Mouse (Mus musculus): ENCODE results near the gene Gm20741. TPM values are rescaled to one million over a fixed set of nuclear protein-coding genes. Genes with fewer than 3 reads are reported as not detected.

The Gm20741 gene
- total and polyA plus RNA-seq, 3 experiments: not detected

GRCm38 (mm10) chr16:88777596-88777995, 34.4 kb downstream of the Gm20741 start, which contains the start of gene Gm5965:
Gene Gm5965, plus strand, starts transcription at chr16:88777896.
- Histone ChIP-seq H3K9ac (ENCODE audit: control insufficient read depth, low read depth, low read length, poor library complexity, severe bottlenecking) (no peak within 1 kb of the TSS), H3K9me3 (replicated peaks; ENCODE audit: insufficient read depth, low read length) (no peaks in the 10 kb centered on the region), H3K27ac (ENCODE audit: control insufficient read depth, low read depth, low read length) (no peak within 1 kb of the TSS), H3K4me3 (ENCODE audit: control insufficient read depth in 1 of 2, insufficient read depth in 1 of 2, low read depth in 2 of 2, low read length in 2 of 2) (no peak within 1 kb of the TSS), H3K36me3 (ENCODE audit: control insufficient read depth in 1 of 2, insufficient read depth in 2 of 2, low read length in 2 of 2) (no peaks in the 10 kb centered on the region), H3K79me2 (ENCODE audit: control insufficient read depth, insufficient read depth, low read length, poor library complexity) (no peaks in the 10 kb centered on the region), H3K27me3 (ENCODE audit: control insufficient read depth in 1 of 2, insufficient read depth in 2 of 2, low read length in 2 of 2) (no peaks in the 10 kb centered on the region), H3K4me1 (ENCODE audit: control insufficient read depth in 1 of 2, insufficient read depth in 2 of 2, low read length in 2 of 2) (no peaks in the 10 kb centered on the region)
- no peak for TF ChIP-seq UBTF (IDR thresholded peaks at IDR 0.05; ENCODE audit: borderline replicate concordance, insufficient read depth, low read depth, low read length)
- no peak for TF ChIP-seq KAT2A (conservative IDR thresholded peaks at IDR 0.05; ENCODE audit: low read depth, low read length)
- no peak for TF ChIP-seq BHLHE40 (IDR thresholded peaks at IDR 0.05; ENCODE audit: borderline replicate concordance, low read depth, low read length)
- no peak for TF ChIP-seq ELF1 (IDR thresholded peaks at IDR 0.05; ENCODE audit: low read depth, low read length)
- TF ChIP-seq MYC (IDR thresholded peaks at IDR 0.05; ENCODE audit: low read depth, low read length): no peak
- DNase-seq (ENCODE audit: low read depth, low spot score): no peak

GRCm38 (mm10) chr16:88774106-88774505, 37.9 kb downstream of the Gm20741 start, which contains the start of gene 2310057N15Rik:
Gene 2310057N15Rik, minus strand, starts transcription at chr16:88774206.
- TF ChIP-seq POLR2AphosphoS2 (IDR thresholded peaks at IDR 0.05; ENCODE audit: low read length): no peak
- TF ChIP-seq ZNF384 (IDR thresholded peaks at IDR 0.05; ENCODE audit: low read depth, low read length): no peak
- no peak for TF ChIP-seq KAT2A (conservative IDR thresholded peaks at IDR 0.05; ENCODE audit: low read depth, low read length)
- TF ChIP-seq MAFK (IDR thresholded peaks at IDR 0.05; ENCODE audit: borderline replicate concordance, low read depth, low read length): no peak
- no peak for TF ChIP-seq MAX (IDR thresholded peaks at IDR 0.05; ENCODE audit: low read length)
- TF ChIP-seq BHLHE40 (IDR thresholded peaks at IDR 0.05; ENCODE audit: borderline replicate concordance, low read depth, low read length): no peak
- TF ChIP-seq SMC3 (IDR thresholded peaks at IDR 0.05; ENCODE audit: low read depth, low read length): no peak
- TF ChIP-seq JUND (IDR thresholded peaks at IDR 0.05; ENCODE audit: low read depth, low read length): no peak
- no peak for TF ChIP-seq MAZ (IDR thresholded peaks at IDR 0.05; ENCODE audit: low read depth, low read length)
- TF ChIP-seq CTCF (IDR thresholded peaks at IDR 0.05 in 2 of 3, conservative IDR thresholded peaks at IDR 0.05 in 1 of 3; ENCODE audit: control insufficient read depth in 1 of 3, insufficient read depth in 1 of 3, low read depth in 2 of 3, low read length in 3 of 3, poor library complexity in 1 of 3, severe bottlenecking in 1 of 3): no peak
- TF ChIP-seq RCOR1 (IDR thresholded peaks at IDR 0.05; ENCODE audit: low read depth, low read length): no peak
- no peak for TF ChIP-seq ZMIZ1 (IDR thresholded peaks at IDR 0.05; ENCODE audit: low read depth, low read length)
- TF ChIP-seq RAD21 (IDR thresholded peaks at IDR 0.05; ENCODE audit: low read depth, low read length): no peak
- no peak for TF ChIP-seq ETS1 (IDR thresholded peaks at IDR 0.05; ENCODE audit: low read depth, low read length)
- no peak for TF ChIP-seq NRF1 (IDR thresholded peaks at IDR 0.05; ENCODE audit: insufficient read depth, low read depth, low read length, poor library complexity, severe bottlenecking)
- no peak for TF ChIP-seq MYC (IDR thresholded peaks at IDR 0.05; ENCODE audit: low read depth, low read length)
- no peak for TF ChIP-seq EP300 (IDR thresholded peaks at IDR 0.05; ENCODE audit: low read depth in 1 of 2, low read length in 2 of 2)
- no peak for TF ChIP-seq GATA1 (IDR thresholded peaks at IDR 0.05; ENCODE audit: low read depth, low read length)
- Histone ChIP-seq H3K79me2 (ENCODE audit: control insufficient read depth, insufficient read depth, low read length, poor library complexity) (no peaks in the 10 kb centered on the region), H3K36me3 (ENCODE audit: control insufficient read depth in 1 of 2, insufficient read depth in 2 of 2, low read length in 2 of 2) (no peaks in the 10 kb centered on the region), H3K9me3 (replicated peaks; ENCODE audit: insufficient read depth, low read length) (no peaks in the 10 kb centered on the region), H3K4me3 (ENCODE audit: control insufficient read depth in 1 of 2, insufficient read depth in 1 of 2, low read depth in 2 of 2, low read length in 2 of 2) (no peak within 1 kb of the TSS), H3K27ac (ENCODE audit: control insufficient read depth, low read depth, low read length) (no peak within 1 kb of the TSS), H3K27me3 (ENCODE audit: control insufficient read depth in 1 of 2, insufficient read depth in 2 of 2, low read length in 2 of 2) (no peaks in the 10 kb centered on the region), H3K4me1 (ENCODE audit: control insufficient read depth in 1 of 2, insufficient read depth in 2 of 2, low read length in 2 of 2) (no peaks in the 10 kb centered on the region), H3K9ac (ENCODE audit: control insufficient read depth, low read depth, low read length, poor library complexity, severe bottlenecking) (no peak within 1 kb of the TSS)
- no peak for DNase-seq (ENCODE audit: low read depth, low spot score)

Other genes starting within 250 kb of the Gm20741 start
- not detected in 2 replicates for gene Cldn8, start 249.0 kb downstream of the Gm20741 start, total RNA-seq (2012; rRNA removed)
- gene Cldn8, start 249.0 kb downstream of the Gm20741 start, polyA plus RNA-seq (2012; ENCODE audit: insufficient read depth in 1 of 2, insufficient read length in 2 of 2, low read depth in 1 of 2, low replicate concordance in 2 of 2, missing spikeins in 1 of 2): not detected
- gene Krtap24-1, start 199.9 kb downstream of the Gm20741 start, total RNA-seq (2012; rRNA removed): not detected in 2 replicates
- not detected for gene Krtap24-1, start 199.9 kb downstream of the Gm20741 start, polyA plus RNA-seq (2012; ENCODE audit: insufficient read depth in 1 of 2, insufficient read length in 2 of 2, low read depth in 1 of 2, low replicate concordance in 2 of 2, missing spikeins in 1 of 2)
- gene 2310079G19Rik, start 184.6 kb downstream of the Gm20741 start, total RNA-seq (2012; rRNA removed): not detected in 2 replicates
- gene 2310079G19Rik, start 184.6 kb downstream of the Gm20741 start, polyA plus RNA-seq (2012; ENCODE audit: insufficient read depth in 1 of 2, insufficient read length in 2 of 2, low read depth in 1 of 2, low replicate concordance in 2 of 2, missing spikeins in 1 of 2): not detected
- gene Krtap26-1, start 164.4 kb downstream of the Gm20741 start, total RNA-seq (2012; rRNA removed): not detected in 2 replicates
- gene Krtap26-1, start 164.4 kb downstream of the Gm20741 start, polyA plus RNA-seq (2012; ENCODE audit: insufficient read depth in 1 of 2, insufficient read length in 2 of 2, low read depth in 1 of 2, low replicate concordance in 2 of 2, missing spikeins in 1 of 2): not detected
- gene Krtap27-1, start 140.5 kb downstream of the Gm20741 start, total RNA-seq (2012; rRNA removed): not detected in 2 replicates
- not detected for gene Krtap27-1, start 140.5 kb downstream of the Gm20741 start, polyA plus RNA-seq (2012; ENCODE audit: insufficient read depth in 1 of 2, insufficient read length in 2 of 2, low read depth in 1 of 2, low replicate concordance in 2 of 2, missing spikeins in 1 of 2)
- gene 2310061N02Rik, start 104.3 kb downstream of the Gm20741 start, total RNA-seq (2012; rRNA removed): not detected in 2 replicates
- gene 2310061N02Rik, start 104.3 kb downstream of the Gm20741 start, polyA plus RNA-seq (2012; ENCODE audit: insufficient read depth in 1 of 2, insufficient read length in 2 of 2, low read depth in 1 of 2, low replicate concordance in 2 of 2, missing spikeins in 1 of 2): not detected
- not detected in 2 replicates for gene Krtap13-1, start 83.4 kb downstream of the Gm20741 start, total RNA-seq (2012; rRNA removed)
- gene Krtap13-1, start 83.4 kb downstream of the Gm20741 start, polyA plus RNA-seq (2012; ENCODE audit: insufficient read depth in 1 of 2, insufficient read length in 2 of 2, low read depth in 1 of 2, low replicate concordance in 2 of 2, missing spikeins in 1 of 2): not detected
- gene Krtap13, start 60.6 kb downstream of the Gm20741 start, total RNA-seq (2012; rRNA removed): not detected in 2 replicates
- not detected for gene Krtap13, start 60.6 kb downstream of the Gm20741 start, polyA plus RNA-seq (2012; ENCODE audit: insufficient read depth in 1 of 2, insufficient read length in 2 of 2, low read depth in 1 of 2, low replicate concordance in 2 of 2, missing spikeins in 1 of 2)
- not detected in 2 replicates for gene 2310034C09Rik, start 53.4 kb downstream of the Gm20741 start, total RNA-seq (2012; rRNA removed)
- gene 2310034C09Rik, start 53.4 kb downstream of the Gm20741 start, polyA plus RNA-seq (2012; ENCODE audit: insufficient read depth in 1 of 2, insufficient read length in 2 of 2, low read depth in 1 of 2, low replicate concordance in 2 of 2, missing spikeins in 1 of 2): not detected
- gene 2310057N15Rik, start 38.0 kb downstream of the Gm20741 start, total RNA-seq (2012; rRNA removed): not detected in 2 replicates
- not detected for gene 2310057N15Rik, start 38.0 kb downstream of the Gm20741 start, polyA plus RNA-seq (2012; ENCODE audit: insufficient read depth in 1 of 2, insufficient read length in 2 of 2, low read depth in 1 of 2, low replicate concordance in 2 of 2, missing spikeins in 1 of 2)
- not detected in 2 replicates for gene Gm5965, start 34.3 kb downstream of the Gm20741 start, total RNA-seq (2012; rRNA removed)
- not detected for gene Gm5965, start 34.3 kb downstream of the Gm20741 start, polyA plus RNA-seq (2012; ENCODE audit: insufficient read depth in 1 of 2, insufficient read length in 2 of 2, low read depth in 1 of 2, low replicate concordance in 2 of 2, missing spikeins in 1 of 2)
- not detected in 2 replicates for gene Krtap15, start 8.0 kb upstream of the Gm20741 start, total RNA-seq (2012; rRNA removed)
- not detected for gene Krtap15, start 8.0 kb upstream of the Gm20741 start, polyA plus RNA-seq (2012; ENCODE audit: insufficient read depth in 1 of 2, insufficient read length in 2 of 2, low read depth in 1 of 2, low replicate concordance in 2 of 2, missing spikeins in 1 of 2)
- gene Krtap14, start 13.9 kb upstream of the Gm20741 start, total RNA-seq (2012; rRNA removed): not detected in 2 replicates
- not detected for gene Krtap14, start 13.9 kb upstream of the Gm20741 start, polyA plus RNA-seq (2012; ENCODE audit: insufficient read depth in 1 of 2, insufficient read length in 2 of 2, low read depth in 1 of 2, low replicate concordance in 2 of 2, missing spikeins in 1 of 2)
- gene Krtap19-1, start 57.2 kb upstream of the Gm20741 start, total RNA-seq (2012; rRNA removed): not detected in 2 replicates
- not detected for gene Krtap19-1, start 57.2 kb upstream of the Gm20741 start, polyA plus RNA-seq (2012; ENCODE audit: insufficient read depth in 1 of 2, insufficient read length in 2 of 2, low read depth in 1 of 2, low replicate concordance in 2 of 2, missing spikeins in 1 of 2)
- not detected in 2 replicates for gene Krtap19-2, start 62.0 kb upstream of the Gm20741 start, total RNA-seq (2012; rRNA removed)
- not detected for gene Krtap19-2, start 62.0 kb upstream of the Gm20741 start, polyA plus RNA-seq (2012; ENCODE audit: insufficient read depth in 1 of 2, insufficient read length in 2 of 2, low read depth in 1 of 2, low replicate concordance in 2 of 2, missing spikeins in 1 of 2)
- gene Krtap19-3, start 65.8 kb upstream of the Gm20741 start, total RNA-seq (2012; rRNA removed): not detected in 2 replicates
- not detected for gene Krtap19-3, start 65.8 kb upstream of the Gm20741 start, polyA plus RNA-seq (2012; ENCODE audit: insufficient read depth in 1 of 2, insufficient read length in 2 of 2, low read depth in 1 of 2, low replicate concordance in 2 of 2, missing spikeins in 1 of 2)
- gene Krtap19-4, start 72.9 kb upstream of the Gm20741 start, total RNA-seq (2012; rRNA removed): not detected in 2 replicates
- not detected for gene Krtap19-4, start 72.9 kb upstream of the Gm20741 start, polyA plus RNA-seq (2012; ENCODE audit: insufficient read depth in 1 of 2, insufficient read length in 2 of 2, low read depth in 1 of 2, low replicate concordance in 2 of 2, missing spikeins in 1 of 2)
- not detected in 2 replicates for gene Krtap19-5, start 84.2 kb upstream of the Gm20741 start, total RNA-seq (2012; rRNA removed)
- not detected for gene Krtap19-5, start 84.2 kb upstream of the Gm20741 start, polyA plus RNA-seq (2012; ENCODE audit: insufficient read depth in 1 of 2, insufficient read length in 2 of 2, low read depth in 1 of 2, low replicate concordance in 2 of 2, missing spikeins in 1 of 2)
- not detected in 2 replicates for gene Krtap19-9b, start 120.0 kb upstream of the Gm20741 start, total RNA-seq (2012; rRNA removed)
- not detected for gene Krtap19-9b, start 120.0 kb upstream of the Gm20741 start, polyA plus RNA-seq (2012; ENCODE audit: insufficient read depth in 1 of 2, insufficient read length in 2 of 2, low read depth in 1 of 2, low replicate concordance in 2 of 2, missing spikeins in 1 of 2)
- not detected in 2 replicates for gene Krtap16-3, start 150.7 kb upstream of the Gm20741 start, total RNA-seq (2012; rRNA removed)
- not detected for gene Krtap16-3, start 150.7 kb upstream of the Gm20741 start, polyA plus RNA-seq (2012; ENCODE audit: insufficient read depth in 1 of 2, insufficient read length in 2 of 2, low read depth in 1 of 2, low replicate concordance in 2 of 2, missing spikeins in 1 of 2)
- gene Krtap22-2, start 198.5 kb upstream of the Gm20741 start, total RNA-seq (2012; rRNA removed): not detected in 2 replicates
- not detected for gene Krtap22-2, start 198.5 kb upstream of the Gm20741 start, polyA plus RNA-seq (2012; ENCODE audit: insufficient read depth in 1 of 2, insufficient read length in 2 of 2, low read depth in 1 of 2, low replicate concordance in 2 of 2, missing spikeins in 1 of 2)
- not detected in 2 replicates for gene Gm10229, start 203.1 kb upstream of the Gm20741 start, total RNA-seq (2012; rRNA removed)
- gene Gm10229, start 203.1 kb upstream of the Gm20741 start, polyA plus RNA-seq (2012; ENCODE audit: insufficient read depth in 1 of 2, insufficient read length in 2 of 2, low read depth in 1 of 2, low replicate concordance in 2 of 2, missing spikeins in 1 of 2): not detected
- not detected in 2 replicates for gene Krtap6-1, start 219.5 kb upstream of the Gm20741 start, total RNA-seq (2012; rRNA removed)
- not detected for gene Krtap6-1, start 219.5 kb upstream of the Gm20741 start, polyA plus RNA-seq (2012; ENCODE audit: insufficient read depth in 1 of 2, insufficient read length in 2 of 2, low read depth in 1 of 2, low replicate concordance in 2 of 2, missing spikeins in 1 of 2)
- gene Gm10228, start 229.3 kb upstream of the Gm20741 start, total RNA-seq (2012; rRNA removed): not detected in 2 replicates
- gene Gm10228, start 229.3 kb upstream of the Gm20741 start, polyA plus RNA-seq (2012; ENCODE audit: insufficient read depth in 1 of 2, insufficient read length in 2 of 2, low read depth in 1 of 2, low replicate concordance in 2 of 2, missing spikeins in 1 of 2): not detected
- gene Krtap6-5, start 235.7 kb upstream of the Gm20741 start, total RNA-seq (2012; rRNA removed): not detected in 2 replicates
- not detected for gene Krtap6-5, start 235.7 kb upstream of the Gm20741 start, polyA plus RNA-seq (2012; ENCODE audit: insufficient read depth in 1 of 2, insufficient read length in 2 of 2, low read depth in 1 of 2, low replicate concordance in 2 of 2, missing spikeins in 1 of 2)

All from MEL (cell line).